Mouse (Mus musculus): ENCODE data around the gene Vmn1r176.
"Not testable (repeated sequence)": the region's sequence is repeated elsewhere in the genome, so short reads cannot be mapped to it uniquely, and the experiment has no call there.

The Vmn1r176 gene

GRCm38 (mm10) chr7:23837272-23837671 is at the start of gene Vmn1r176:
Gene Vmn1r176 (minus strand): TSS chr7:23837372.
- not testable (repeated sequence) for DNase-seq

- DNase-seq: not testable (repeated sequence)
Measured at GRCm38 (mm10) chr7:23876918-23877317, 39.7 kb upstream of the Vmn1r176 start.

DNA sequence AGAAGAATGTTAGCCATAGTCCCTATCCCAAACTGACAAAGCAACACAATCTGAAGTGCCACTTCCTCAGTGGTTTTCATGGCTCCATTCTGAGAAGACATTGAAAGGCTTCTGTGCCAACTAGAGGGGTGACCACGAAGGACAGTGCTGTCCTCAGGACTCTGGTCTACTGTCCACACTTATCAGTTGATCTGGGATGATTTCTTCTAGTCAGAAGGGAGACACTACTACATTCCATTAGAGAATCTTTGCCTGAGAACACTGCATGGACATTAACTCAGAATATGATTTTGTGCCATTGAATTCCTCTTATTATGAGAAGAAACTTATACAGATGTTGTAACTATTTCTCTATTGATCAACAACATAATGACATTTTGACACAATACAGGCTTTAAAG is 29.2 kb upstream of the Vmn1r176 start, which contains the start of gene Vmn1r177:
Gene Vmn1r177 (minus strand): TSS at position 101 of the 400 bp plus-strand sequence.
- not testable (repeated sequence) for DNase-seq

DNA sequence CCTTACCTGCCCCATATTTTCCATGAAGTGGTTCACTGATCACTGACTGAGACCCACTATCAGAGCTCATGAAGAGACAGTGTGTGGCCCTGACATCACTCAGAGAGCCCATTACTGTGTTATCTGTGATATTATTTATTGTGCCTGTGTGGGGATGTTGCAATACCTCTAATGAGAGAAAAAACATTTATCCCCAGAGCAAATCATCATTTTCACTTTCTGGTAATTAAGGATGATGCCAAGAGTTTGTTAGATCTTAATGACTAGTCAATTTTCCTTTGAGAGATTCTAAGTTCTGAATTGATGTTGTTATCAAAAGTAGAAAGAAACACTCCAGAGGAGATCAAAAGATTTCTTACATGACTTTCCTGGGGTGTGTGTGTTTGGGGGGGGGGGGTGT is 26.6 kb downstream of the Vmn1r176 start, which contains the start of gene Vmn1r175:
Gene Vmn1r175 (minus strand): TSS at position 101 of the 400 bp plus-strand sequence.
- not testable (repeated sequence) for DNase-seq

DNA sequence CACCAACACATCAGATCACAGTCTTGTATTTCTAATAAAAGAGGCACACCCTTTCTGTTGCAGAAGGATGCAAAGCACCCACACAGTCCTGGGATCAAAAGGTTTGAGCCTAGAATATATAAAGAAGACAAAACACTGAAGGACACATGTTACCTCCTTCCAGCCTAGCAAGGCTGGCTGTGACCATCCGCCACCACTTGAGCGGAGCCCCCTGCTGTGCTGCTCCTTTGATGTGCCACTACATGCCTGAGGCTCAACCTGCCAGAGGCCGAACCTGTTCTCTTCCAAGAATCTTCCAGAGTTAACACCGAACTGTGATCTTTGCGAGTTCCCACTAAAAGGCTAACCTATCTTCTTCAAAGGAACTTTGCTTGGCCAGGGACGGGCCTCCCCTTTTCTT is 52.6 kb downstream of the Vmn1r176 start:
- no peak for DNase-seq
